Mouse (Mus musculus) hindbrain, embryonic 13.5 days (tissue): ENCODE measurements around the gene Tmem156. TPM values are rescaled to one million over a fixed set of nuclear protein-coding genes. Genes with fewer than 3 reads are reported as not detected.
A peak's percentile ranks its signal among the peaks of the same experiment; 100 is the strongest.

Experiments used
- ATAC-seq: fragments of 200-750 bp; cut with Nextera tagmentation; 2 replicates; pipeline ENCODE4 v1.8.0; 2017; ENCODE audit warnings: moderate TSS enrichment; ENCODE audit not compliant: low FRiP score
- H3K27ac ChIP-seq: fragments of 300-500 bp; sonication (generic); 2 replicates; pipeline ENCODE4 v1.5.1; 2015; ENCODE audit warnings: inconsistent platforms, mild to moderate bottlenecking, moderate library complexity
- H3K27me3 ChIP-seq: fragments of 300-500 bp; sonication (generic); 2 replicates; pipeline ENCODE4 v1.6.1; 2015; ENCODE audit warnings: mild to moderate bottlenecking, inconsistent platforms
- H3K36me3 ChIP-seq: fragments of 300-500 bp; sonication (generic); 2 replicates; pipeline ENCODE4 v1.6.1; 2015; ENCODE audit warnings: mild to moderate bottlenecking, inconsistent platforms
- H3K4me1 ChIP-seq: fragments of 300-500 bp; sonication (generic); replicated peaks from 2 replicates; pipeline ENCODE4 v1.6.1; 2015; ENCODE audit warnings: inconsistent platforms
- H3K4me2 ChIP-seq: fragments of 300-500 bp; sonication (generic); 2 replicates; pipeline ENCODE4 v1.6.1; 2015; ENCODE audit warnings: inconsistent platforms, mild to moderate bottlenecking, moderate library complexity
- H3K4me3 ChIP-seq: fragments of 300-500 bp; sonication (generic); 2 replicates; pipeline ENCODE4 v1.5.1; 2015; ENCODE audit warnings: mild to moderate bottlenecking, inconsistent platforms
- H3K9ac ChIP-seq: fragments of 300-500 bp; sonication (generic); 2 replicates; pipeline ENCODE4 v1.6.1; 2015; ENCODE audit warnings: mild to moderate bottlenecking, inconsistent platforms
- H3K9me3 ChIP-seq: fragments of 300-500 bp; sonication (generic); 2 replicates; pipeline ENCODE4 v1.6.1; 2016; ENCODE audit warnings: inconsistent platforms
- whole genome bisulfite sequencing: fragments of 180-500 bp; shearing (Covaris S2); methylation state at CpG from one replicate; pipeline ENCODE4 v1.1.7; 2015; 5-methylcytosine and 5-hydroxymethylcytosine counted together
- polyA plus RNA-seq: library from polyadenylated mRNA; unstranded; fragments of >200 nt; fragmentation: Nextera tagmentation; extraction: Ambion mirVana; gene quantifications from 2 replicates; pipeline ENCODE4 v1.2.1, GENCODE M21; 2015

Tmem156 gene
- polyA plus RNA-seq, 1 experiment from 2014 or later, result not detected

GRCm38 (mm10) chr5:65069872-65070271, 22.1 kb downstream of the Tmem156 start:
- H3K4me3 ChIP-seq, result no peak overlapping the region

GRCm38 (mm10) chr5:65068166-65068565, 23.8 kb downstream of the Tmem156 start:
- no peaks in the 10 kb centered on the region for H3K36me3 ChIP-seq
- no peak overlapping the region for H3K27ac ChIP-seq
- no peak overlapping the region for H3K4me3 ChIP-seq
- no peaks in the 10 kb centered on the region for H3K27me3 ChIP-seq
- H3K4me1 ChIP-seq, result peaks cover 2% of the 10 kb centered on the region; the same call in 1 of the 2 replicates
- no peaks in the 10 kb centered on the region for H3K9me3 ChIP-seq
- no peak overlapping the region for H3K9ac ChIP-seq
- no peak for ATAC-seq
- WGBS, result 91% methylated on average over 6 of the region's 6 CpGs
- H3K4me2 ChIP-seq, result no peak overlapping the region

More at GRCm38 (mm10) chr5:65069872-65070271, 22.1 kb downstream of the Tmem156 start:
- no peaks in the 10 kb centered on the region for H3K36me3 ChIP-seq
- H3K4me2 ChIP-seq, result no peak overlapping the region
- no peaks in the 10 kb centered on the region for H3K9me3 ChIP-seq
- no peaks in the 10 kb centered on the region for H3K27me3 ChIP-seq
- ATAC-seq, result no peak
- 67% methylated on average over 11 of the region's 11 CpGs for WGBS
- H3K4me1 ChIP-seq, result peaks cover 2% of the 10 kb centered on the region; the same call in 1 of the 2 replicates
- no peak overlapping the region for H3K9ac ChIP-seq
- peak overlapping the region; percentile 50; the same call in 1 of the 2 replicates for H3K27ac ChIP-seq

- WGBS, result 66% methylated on average over 2 of the region's 2 CpGs
- no peak overlapping the region for H3K9ac ChIP-seq
- H3K27ac ChIP-seq, result no peak overlapping the region
- H3K4me3 ChIP-seq, result no peak overlapping the region
- H3K4me2 ChIP-seq, result no peak overlapping the region
- H3K27me3 ChIP-seq, result no peaks in the 10 kb centered on the region
- ATAC-seq, result no peak
- H3K4me1 ChIP-seq, result no peaks in the 10 kb centered on the region
- H3K9me3 ChIP-seq, result no peaks in the 10 kb centered on the region
- no peaks in the 10 kb centered on the region for H3K36me3 ChIP-seq
Observed at GRCm38 (mm10) chr5:65063266-65063665, 28.7 kb downstream of the Tmem156 start.

- Histone ChIP-seq H3K27ac (no peak overlapping the region), H3K36me3 (no peaks in the 10 kb centered on the region), H3K9me3 (no peaks in the 10 kb centered on the region), H3K9ac (no peak overlapping the region), H3K4me3 (no peak overlapping the region), H3K4me2 (no peak overlapping the region), H3K4me1 (no peaks in the 10 kb centered on the region), H3K27me3 (no peaks in the 10 kb centered on the region)
- 93% methylated on average over 4 of the region's 4 CpGs for WGBS
- no peak for ATAC-seq
Observed at GRCm38 (mm10) chr5:65062236-65062635, 29.7 kb downstream of the Tmem156 start.

GRCm38 (mm10) chr5:65059806-65060205, 32.1 kb downstream of the Tmem156 start:
- no peaks in the 10 kb centered on the region for H3K4me1 ChIP-seq
- H3K4me3 ChIP-seq, result no peak overlapping the region

GRCm38 (mm10) chr5:65057596-65057995, 34.3 kb downstream of the Tmem156 start:
- H3K27ac ChIP-seq, result no peak overlapping the region
- H3K4me1 ChIP-seq, result no peaks in the 10 kb centered on the region; the same call in 1 of the 2 replicates
- no peak overlapping the region for H3K4me3 ChIP-seq
- no peak for ATAC-seq
- H3K4me2 ChIP-seq, result no peak overlapping the region
- 96% methylated on average over 6 of the region's 6 CpGs for WGBS
- H3K9me3 ChIP-seq, result no peaks in the 10 kb centered on the region
- H3K27me3 ChIP-seq, result no peaks in the 10 kb centered on the region
- no peak overlapping the region for H3K9ac ChIP-seq
- no peaks in the 10 kb centered on the region for H3K36me3 ChIP-seq

More at GRCm38 (mm10) chr5:65059806-65060205, 32.1 kb downstream of the Tmem156 start:
- no peaks in the 10 kb centered on the region for H3K36me3 ChIP-seq
- no peak overlapping the region for H3K27ac ChIP-seq
- no peaks in the 10 kb centered on the region for H3K9me3 ChIP-seq
- no peaks in the 10 kb centered on the region for H3K27me3 ChIP-seq
- no peak for ATAC-seq
- H3K4me2 ChIP-seq, result no peak overlapping the region
- WGBS, result 63% methylated on average over 2 of the region's 2 CpGs
- no peak overlapping the region for H3K9ac ChIP-seq

- WGBS, result 64% methylated on average over 3 of the region's 3 CpGs
- no peaks in the 10 kb centered on the region for H3K9me3 ChIP-seq
- no peak overlapping the region for H3K9ac ChIP-seq
- no peak overlapping the region for H3K4me2 ChIP-seq
- H3K36me3 ChIP-seq, result no peaks in the 10 kb centered on the region
- peaks cover 20% of the 10 kb centered on the region for H3K4me1 ChIP-seq
- ATAC-seq, result no peak
- H3K27ac ChIP-seq, result 0 out of 2 replicates have a peak overlapping the region, but pooled peaks have one; percentile 67
- no peak overlapping the region for H3K4me3 ChIP-seq
- no peaks in the 10 kb centered on the region for H3K27me3 ChIP-seq
Observed at GRCm38 (mm10) chr5:65051513-65051912, 40.4 kb downstream of the Tmem156 start.

GRCm38 (mm10) chr5:65049880-65050279, 42.1 kb downstream of the Tmem156 start:
- H3K4me2 ChIP-seq, result no peak overlapping the region
- no peaks in the 10 kb centered on the region for H3K9me3 ChIP-seq
- no peaks in the 10 kb centered on the region for H3K36me3 ChIP-seq
- H3K4me3 ChIP-seq, result no peak overlapping the region
- peaks cover 24% of the 10 kb centered on the region for H3K4me1 ChIP-seq
- H3K27ac ChIP-seq, result no peak overlapping the region
- no peaks in the 10 kb centered on the region for H3K27me3 ChIP-seq
- H3K9ac ChIP-seq, result no peak overlapping the region
- 71% methylated on average over 5 of the region's 5 CpGs for WGBS
- no peak for ATAC-seq

GRCm38 (mm10) chr5:65047285-65047855, 44.6 kb downstream of the Tmem156 start:
- peak overlapping the region; percentile 45 for H3K27ac ChIP-seq
- ATAC-seq, result no peak
- H3K9ac ChIP-seq, result no peak overlapping the region
- no peak overlapping the region for H3K4me3 ChIP-seq
- peaks cover 24% of the 10 kb centered on the region for H3K4me1 ChIP-seq
- H3K36me3 ChIP-seq, result no peaks in the 10 kb centered on the region
- no peaks in the 10 kb centered on the region for H3K27me3 ChIP-seq
- WGBS, result 50% methylated on average over 12 of the region's 12 CpGs
- H3K4me2 ChIP-seq, result no peak overlapping the region
- H3K9me3 ChIP-seq, result no peaks in the 10 kb centered on the region

- no peak overlapping the region for H3K9ac ChIP-seq
- ATAC-seq, result no peak
- no peak overlapping the region for H3K4me3 ChIP-seq
- 73% methylated on average over 12 of the region's 12 CpGs for WGBS
- H3K9me3 ChIP-seq, result no peaks in the 10 kb centered on the region
- peak overlapping the region; percentile 45 for H3K27ac ChIP-seq
- no peaks in the 10 kb centered on the region for H3K27me3 ChIP-seq
- no peaks in the 10 kb centered on the region for H3K36me3 ChIP-seq
- no peak overlapping the region for H3K4me2 ChIP-seq
- H3K4me1 ChIP-seq, result peaks cover 19% of the 10 kb centered on the region
Observed at GRCm38 (mm10) chr5:65046442-65047284, 45.3 kb downstream of the Tmem156 start.

- Histone ChIP-seq H3K4me2 (no peak overlapping the region), H3K4me1 (peaks cover 19% of the 10 kb centered on the region), H3K9me3 (no peaks in the 10 kb centered on the region), H3K27ac (no peak overlapping the region), H3K4me3 (no peak overlapping the region), H3K36me3 (no peaks in the 10 kb centered on the region), H3K27me3 (no peaks in the 10 kb centered on the region), H3K9ac (no peak overlapping the region)
- 73% methylated on average over 6 of the region's 6 CpGs for WGBS
- ATAC-seq, result no peak
Observed at GRCm38 (mm10) chr5:65045642-65046370, 46.1 kb downstream of the Tmem156 start.

- Histone ChIP-seq H3K27ac (0 out of 2 replicates have a peak overlapping the region, but pooled peaks have one; percentile 5), H3K4me3 (no peak overlapping the region), H3K9ac (no peak overlapping the region), H3K4me2 (no peak overlapping the region), H3K9me3 (no peaks in the 10 kb centered on the region), H3K4me1 (peaks cover 22% of the 10 kb centered on the region), H3K36me3 (no peaks in the 10 kb centered on the region), H3K27me3 (no peaks in the 10 kb centered on the region)
- 54% methylated on average over 11 of the region's 11 CpGs for WGBS
- ATAC-seq, result no peak
Observed at GRCm38 (mm10) chr5:65043407-65043895, 48.5 kb downstream of the Tmem156 start.
